Mouse (Mus musculus): ENCODE data around the gene Bax.
A peak's percentile ranks its signal among the peaks of the same experiment; 100 is the strongest.
"Not testable (repeated sequence)": the region's sequence is repeated elsewhere in the genome, so short reads cannot be mapped to it uniquely, and the experiment has no call there.

Gene Bax

DNA sequence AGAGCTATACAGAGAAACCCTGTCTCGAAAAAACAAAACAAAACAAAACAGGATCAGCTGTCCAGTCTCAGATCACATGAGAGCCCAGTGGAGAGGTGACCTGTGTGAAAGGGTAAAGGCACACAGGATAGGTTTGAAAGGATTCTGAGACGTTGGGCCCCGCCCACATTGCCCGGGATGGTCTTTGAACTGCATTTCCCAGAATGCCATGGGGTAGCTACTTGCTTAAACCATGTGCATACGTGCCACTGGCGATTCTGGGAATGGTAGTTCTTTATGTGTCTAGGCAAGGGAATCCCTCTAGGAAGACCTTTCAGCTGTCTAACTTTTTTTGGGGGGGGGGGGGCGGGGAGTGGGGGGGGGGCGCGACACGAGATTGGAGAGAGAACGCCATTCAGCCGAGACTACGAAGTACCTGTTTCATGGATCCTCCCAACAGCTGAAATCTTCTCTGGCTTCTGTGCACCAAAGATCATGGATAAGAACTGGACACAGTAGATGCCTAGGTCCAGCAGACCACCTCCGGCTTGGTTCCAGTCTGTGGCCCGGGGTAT lies 14.8 kb upstream of the Bax start, which contains the start of gene Tulp2:
Tulp2 (plus strand) TSS at position 504 of the 554 bp plus-strand sequence.
- DNase-seq (ENCODE audit: low spot score): peak; percentile 70

DNA sequence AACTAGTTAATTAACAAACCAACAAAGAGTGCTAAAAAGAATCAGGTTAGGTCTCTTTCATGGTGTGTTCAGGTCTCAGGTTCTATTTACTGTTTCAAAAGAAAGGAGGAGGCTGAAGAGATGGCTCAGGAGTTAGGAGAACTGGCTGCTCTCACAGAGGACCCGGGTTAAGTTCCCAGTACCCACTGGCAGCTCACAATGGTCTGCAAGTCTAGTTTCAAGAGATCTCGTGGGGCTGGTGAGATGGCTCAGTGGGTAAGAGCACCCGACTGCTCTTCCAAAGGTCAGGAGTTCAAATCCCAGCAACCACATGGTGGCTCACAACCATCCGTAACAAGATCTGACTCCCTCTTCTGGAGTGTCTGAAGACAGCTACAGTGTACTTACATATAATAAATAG lies 13.6 kb upstream of the Bax start:
- DNase-seq (ENCODE audit: low spot score): not testable (repeated sequence)

DNA sequence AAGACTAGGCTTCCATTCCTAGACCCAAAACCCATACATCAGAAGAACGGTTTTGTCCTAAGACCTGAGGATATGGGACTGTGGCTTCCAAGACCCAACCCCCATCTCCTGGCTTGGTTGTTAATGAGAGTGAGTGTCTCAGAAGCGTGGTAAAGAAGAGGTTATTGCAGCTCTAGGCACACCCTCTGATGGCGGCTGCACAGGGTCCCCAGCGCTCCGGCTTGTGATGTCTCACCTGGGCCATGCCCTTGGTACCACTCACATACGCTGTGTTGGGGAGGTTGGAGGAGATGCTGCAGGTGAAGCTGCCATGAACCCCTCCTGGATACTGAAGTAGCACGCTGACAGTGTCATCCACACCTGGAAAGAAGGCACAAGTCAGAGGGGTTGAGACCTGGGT lies 12.1 kb upstream of the Bax start:
- no peak for DNase-seq (ENCODE audit: low spot score)

DNA sequence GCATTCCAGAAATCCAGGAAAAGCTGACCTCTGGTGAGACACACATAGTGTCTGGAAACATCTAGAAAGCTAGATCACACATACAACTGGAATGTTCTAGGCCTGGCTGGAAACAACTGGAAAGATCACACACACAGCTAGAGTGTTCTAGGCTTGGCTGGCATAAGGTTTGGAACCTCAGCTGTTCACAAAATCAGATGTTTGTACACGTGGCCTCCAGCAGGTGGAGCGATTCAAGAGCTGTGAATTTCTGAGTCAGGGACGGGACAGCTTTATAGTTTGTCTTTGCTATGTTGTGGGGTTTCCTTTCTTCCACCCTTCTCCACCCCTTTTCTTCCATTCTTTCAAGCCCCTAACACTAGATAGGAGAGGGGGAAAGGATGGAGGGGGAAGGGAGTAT lies 10.3 kb upstream of the Bax start:
- DNase-seq (ENCODE audit: low spot score): no peak

DNA sequence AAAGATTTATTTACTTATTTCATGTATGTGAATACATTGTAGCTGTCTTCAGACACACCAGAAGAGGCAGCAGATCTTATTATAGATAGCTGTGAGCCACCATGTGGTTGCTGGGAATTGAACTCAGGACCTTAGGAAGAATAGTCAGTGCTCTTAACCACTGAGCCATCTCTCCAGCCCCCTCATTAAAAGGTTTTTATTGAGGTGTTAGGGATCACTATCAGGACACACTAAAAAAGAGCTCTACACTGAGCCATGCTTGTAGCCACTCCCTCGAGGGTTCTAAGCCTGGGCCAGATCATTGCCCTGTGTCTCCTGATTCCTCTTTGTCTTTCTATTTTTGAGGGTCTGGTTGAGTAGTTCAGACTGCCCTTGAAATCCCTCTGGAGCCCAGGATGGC lies 9.8 kb upstream of the Bax start:
- DNase-seq (ENCODE audit: low spot score): no peak

DNA sequence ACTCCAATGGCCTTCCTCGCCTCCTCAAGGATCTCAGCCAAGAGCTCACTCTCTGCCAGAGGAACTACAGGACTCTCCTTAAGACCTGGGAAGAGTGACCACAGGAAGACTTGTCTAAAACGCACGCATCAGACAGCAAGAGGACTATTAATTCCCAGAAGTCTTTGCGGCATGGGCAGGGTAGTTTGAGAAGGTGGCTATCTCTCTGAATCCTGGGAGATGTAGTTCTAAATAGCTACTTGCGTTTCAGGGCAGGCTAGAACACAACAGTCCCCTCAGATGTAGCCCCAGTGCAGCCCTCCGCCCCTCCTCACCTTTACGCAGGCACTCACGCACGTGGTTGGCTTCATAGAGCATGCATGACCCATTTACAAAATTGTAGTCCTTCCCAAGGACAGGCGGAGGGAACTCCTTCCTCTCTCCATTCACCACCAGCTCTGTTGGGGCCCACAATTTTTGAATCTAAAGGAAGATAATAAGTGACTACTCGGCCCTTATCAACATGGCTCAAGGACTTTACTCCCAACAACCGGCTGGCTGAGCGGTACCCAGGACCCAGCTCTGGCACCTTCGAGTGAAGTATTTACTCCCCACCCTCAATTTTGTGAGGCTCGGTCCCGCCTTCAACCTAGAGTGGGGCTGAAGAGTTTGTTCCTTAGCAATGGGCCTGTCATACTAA lies 8.7 kb upstream of the Bax start:
- no peak for DNase-seq (ENCODE audit: low spot score)

DNA sequence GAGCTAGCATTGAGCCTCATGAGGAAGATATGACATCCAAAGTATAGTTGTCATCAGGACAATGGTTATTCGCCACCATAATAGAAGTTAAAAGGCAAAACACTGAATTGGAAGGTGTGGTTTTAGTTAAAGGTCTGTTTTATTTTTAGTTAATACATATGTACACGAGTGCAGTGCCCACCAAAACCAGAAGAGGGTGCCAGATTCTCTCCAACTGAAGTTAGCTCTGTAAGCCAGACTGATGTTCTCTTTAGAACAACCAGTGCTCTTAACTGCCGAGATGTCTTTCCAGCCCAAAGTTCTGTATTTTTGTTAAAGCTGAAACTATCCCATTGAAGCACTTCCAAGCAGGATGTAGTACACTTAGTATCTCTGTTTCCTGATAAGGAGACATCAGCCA lies 4.2 kb upstream of the Bax start:
- DNase-seq (ENCODE audit: low spot score): peak; percentile 78

DNA sequence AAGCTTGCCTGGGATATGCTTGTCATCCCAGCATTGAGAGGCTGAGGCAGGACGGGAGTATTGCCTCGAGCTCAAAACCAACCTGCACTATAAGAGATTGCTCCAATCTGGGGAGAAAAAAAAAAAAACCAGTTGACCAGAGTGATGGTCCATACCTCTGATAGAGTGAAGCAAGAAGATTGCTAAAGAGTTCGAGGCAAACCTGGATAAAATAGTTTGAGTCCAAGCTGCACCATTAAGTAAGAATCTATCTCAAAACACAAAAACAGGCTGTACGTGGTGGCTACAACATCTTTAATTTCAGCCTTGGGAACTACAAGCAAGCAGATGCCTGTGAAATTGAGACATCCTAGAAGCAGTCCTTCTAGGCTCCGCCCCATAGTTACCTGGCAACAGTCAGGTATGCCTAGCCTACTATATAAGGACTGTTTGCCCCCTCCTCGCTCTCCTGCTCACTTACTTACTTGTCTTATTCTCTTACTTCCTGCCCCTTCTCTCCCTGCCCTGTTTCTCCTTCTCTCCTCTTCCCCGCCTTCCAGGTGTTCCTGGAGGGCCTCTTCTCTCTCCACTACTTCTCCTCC lies 482 bp upstream of the Bax start:
- no peak for DNase-seq (ENCODE audit: low spot score)

DNA sequence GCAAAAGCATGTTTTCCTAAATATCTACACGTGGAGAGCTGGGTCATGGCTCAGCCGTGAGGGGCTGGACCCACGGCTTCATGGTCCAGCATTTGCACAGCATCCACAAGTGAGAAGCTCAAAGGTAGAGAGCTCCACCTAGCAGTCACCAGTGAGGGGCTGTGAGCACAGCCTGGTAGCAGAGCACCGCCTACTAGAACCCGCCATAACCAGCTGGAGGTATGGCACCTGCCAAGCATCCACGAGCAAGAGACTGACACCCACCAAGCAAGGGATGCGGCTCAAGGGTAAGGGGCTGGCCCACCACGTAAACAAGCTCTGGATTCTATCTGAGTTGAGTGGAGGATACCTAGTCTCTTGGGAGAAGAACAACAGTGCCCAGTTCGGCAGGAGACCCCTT lies 1.1 kb downstream of the Bax start:
- DNase-seq (ENCODE audit: low spot score): no peak

DNA sequence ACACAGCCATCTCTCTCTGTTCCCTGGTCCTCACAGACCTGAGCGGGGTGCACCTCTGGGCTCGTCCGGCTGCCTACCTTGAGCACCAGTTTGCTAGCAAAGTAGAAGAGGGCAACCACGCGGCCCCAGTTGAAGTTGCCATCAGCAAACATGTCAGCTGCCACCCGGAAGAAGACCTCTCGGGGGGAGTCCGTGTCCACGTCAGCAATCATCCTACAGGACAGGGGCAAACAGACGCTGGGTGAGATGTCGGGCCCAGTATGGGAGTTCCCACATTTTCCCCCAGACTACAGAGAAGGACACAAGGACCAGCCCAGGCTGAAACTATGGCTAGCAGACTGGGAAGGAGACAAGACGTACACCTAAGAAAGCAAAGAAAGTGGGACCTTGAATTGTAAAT lies 1.6 kb downstream of the Bax start:
- no peak for DNase-seq (ENCODE audit: low spot score)

DNA sequence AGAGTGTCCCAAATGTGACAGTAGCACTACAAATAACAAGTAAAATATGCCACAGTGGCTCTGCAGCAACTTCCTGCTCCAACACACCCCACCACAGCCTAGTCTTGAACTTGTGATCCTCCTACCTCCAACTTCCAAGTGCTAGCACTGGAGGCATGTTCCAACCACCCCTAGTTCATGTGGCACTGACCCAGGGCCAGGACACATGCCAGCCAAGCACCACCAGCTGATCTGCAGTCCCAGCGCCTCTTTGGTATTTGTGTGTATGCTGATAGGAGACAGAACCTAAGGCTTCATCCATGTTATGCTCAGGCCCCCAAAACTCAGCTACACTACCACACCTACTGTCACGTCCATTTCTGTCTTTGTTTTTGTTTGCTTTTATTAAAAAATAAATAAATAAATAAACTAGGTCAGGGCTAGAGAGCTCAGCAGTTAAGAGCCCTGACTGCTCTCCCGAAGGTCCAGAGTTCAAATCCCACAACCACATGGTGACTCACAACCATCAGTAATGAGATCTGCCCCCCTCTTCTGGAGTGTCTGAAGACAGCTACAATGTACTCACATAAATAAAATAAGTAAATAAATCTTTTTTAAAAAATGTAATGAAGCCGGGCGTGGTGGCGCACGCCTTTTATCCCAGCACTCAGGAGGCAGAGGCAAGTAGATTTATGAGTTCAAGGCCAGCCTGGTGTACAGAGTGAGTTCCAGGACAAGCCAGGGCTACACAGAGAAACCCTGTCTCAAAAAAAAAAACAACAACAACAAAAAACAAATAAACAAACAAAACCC lies 2.5 kb downstream of the Bax start:
- DNase-seq (ENCODE audit: low spot score): no peak

DNA sequence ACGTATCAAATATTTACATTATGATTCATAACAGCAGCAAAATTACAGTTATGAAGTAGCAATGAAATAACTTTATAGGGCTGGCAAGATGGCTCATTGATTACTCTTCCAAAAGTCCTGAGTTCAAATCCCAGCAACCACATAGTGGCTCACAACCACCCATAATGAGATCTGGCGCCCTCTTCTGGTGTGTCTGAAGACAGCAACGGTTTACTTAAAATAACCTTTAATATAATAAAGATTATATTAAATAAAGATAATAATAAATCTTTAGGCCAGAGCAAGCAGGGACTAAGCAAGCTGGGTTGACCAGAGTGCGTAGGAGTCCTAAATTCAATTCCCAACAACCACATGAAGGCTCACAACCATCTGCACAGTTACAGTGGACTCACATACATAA lies 3.8 kb downstream of the Bax start:
- not testable (repeated sequence) for DNase-seq (ENCODE audit: low spot score)

DNA sequence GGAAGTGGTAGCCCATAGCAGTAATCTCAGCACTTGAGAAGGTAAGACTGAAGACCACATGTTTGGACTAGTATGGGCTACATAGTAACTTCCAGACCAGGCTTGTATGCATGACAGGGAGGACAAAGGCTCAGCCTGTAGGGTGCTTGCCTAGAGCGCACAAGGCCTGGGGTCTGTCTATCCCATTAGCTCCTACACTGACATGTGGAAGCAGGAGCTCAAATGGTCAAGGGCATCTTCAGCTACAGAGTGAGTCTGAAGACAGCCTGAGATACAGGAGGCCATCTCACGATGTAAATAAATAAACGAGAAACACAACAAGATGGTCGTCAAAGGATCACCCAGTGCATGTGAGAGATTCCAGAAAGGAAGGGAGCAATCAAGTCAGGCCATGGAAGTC lies 4.4 kb downstream of the Bax start:
- DNase-seq (ENCODE audit: low spot score): no peak

DNA sequence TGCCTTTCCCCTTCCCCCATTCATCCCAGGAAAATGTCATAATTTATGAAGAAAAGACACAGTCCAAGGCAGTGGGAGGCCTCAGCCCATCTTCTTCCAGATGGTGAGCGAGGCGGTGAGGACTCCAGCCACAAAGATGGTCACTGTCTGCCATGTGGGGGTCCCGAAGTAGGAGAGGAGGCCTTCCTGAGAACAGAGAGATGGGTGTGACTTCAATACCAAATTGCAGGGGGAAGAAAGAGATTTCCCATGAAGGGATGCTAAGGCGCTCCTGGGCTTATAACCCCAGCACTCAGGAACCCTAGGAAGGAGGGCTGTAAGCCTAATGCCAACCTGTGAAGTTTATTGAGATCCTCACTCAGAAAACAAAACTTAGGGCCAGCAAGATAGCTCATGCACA lies 4.9 kb downstream of the Bax start:
- DNase-seq (ENCODE audit: low spot score): no peak

DNA sequence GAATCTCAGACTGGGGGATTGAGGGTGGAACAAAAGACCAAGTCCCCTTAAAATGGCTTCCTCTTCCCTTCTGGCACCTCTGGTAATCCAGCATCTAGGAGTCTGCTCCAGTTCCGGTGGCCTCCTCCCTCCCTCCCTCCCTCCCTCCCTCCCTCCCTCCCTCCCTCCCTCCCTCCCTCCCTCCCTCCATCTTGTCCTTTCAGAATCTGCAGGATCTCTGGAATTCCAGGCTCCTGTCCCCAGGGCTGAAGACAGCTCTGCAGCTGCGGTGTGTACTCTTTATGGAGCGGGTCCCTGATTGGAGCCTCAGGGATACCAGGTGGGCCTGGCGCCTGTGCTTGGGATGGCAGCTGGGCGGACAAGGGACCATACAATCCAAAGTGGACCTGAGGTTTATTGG lies 5.4 kb downstream of the Bax start:
- no peak for DNase-seq (ENCODE audit: low spot score)

DNA sequence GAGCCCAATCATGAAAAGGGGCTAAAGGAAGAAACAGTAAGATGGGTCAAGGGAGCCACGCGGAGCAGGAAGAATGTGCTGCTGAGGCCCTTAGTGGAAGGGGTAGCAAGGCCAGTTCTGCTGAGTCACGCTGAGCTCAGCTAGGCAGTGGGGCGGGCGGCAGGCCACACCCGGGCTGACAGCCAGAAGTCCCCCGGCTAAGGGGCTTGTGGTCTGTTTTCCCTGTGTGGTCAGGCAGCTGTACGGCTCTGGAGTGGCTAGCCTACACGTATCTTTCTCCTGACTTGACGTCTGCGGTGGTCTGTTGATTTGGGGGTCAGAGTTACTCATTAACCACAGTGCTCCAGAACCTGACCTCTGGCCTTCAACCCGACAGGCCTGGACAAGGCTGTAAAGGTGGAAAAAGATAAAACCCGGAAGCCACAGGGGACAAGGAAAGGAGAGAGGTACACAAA lies 5.8 kb downstream of the Bax start:
- peak; percentile 88 for DNase-seq (ENCODE audit: low spot score)

DNA sequence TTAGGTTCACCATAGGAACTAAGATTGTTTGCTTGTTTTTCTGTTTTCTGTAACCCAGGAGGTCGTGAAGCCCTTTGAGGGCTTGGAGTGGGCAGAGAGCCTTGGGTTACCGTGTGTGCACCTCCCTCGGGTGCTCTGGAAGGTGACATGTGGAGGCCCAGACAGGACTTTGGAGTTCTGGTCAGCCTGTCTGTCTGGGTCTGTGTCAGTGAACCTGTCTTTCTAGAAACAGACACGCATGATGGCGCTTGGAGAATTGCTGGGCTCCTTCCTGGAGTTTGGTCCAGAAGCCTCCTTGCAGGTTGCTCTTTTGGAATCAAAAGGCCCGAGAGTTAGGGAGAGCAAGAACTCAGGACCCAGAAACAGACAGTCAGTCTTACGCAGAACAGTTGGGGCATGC lies 6.3 kb downstream of the Bax start:
- DNase-seq (ENCODE audit: low spot score): no peak

DNA sequence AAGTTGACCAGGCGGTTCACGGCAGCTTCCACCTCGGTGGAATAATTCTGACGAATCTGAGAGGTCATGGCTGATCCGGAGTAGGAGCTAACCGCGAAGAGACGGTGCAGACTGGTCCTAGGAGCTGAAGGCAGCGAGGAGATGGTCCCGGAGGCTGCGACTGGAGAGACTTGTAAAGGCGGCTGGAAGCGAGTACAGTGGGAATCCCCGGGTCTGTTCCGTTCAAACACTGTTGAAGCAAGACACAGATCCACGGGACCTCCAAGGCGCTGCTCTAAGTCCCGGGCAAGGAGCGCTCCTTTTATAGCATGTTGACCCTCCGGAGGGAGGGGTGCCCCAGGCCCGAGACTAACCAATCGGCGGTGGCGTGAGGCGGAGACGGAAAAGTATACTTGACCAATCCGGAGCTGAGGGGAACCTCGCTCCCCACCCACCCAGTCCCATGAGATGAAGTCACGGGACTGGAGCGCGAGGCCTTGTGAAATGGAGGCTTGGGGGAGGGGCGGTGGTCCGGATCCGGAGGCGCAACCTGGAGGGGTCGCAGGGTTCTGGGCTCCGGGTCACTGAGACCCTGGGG lies 7.0 kb downstream of the Bax start, which contains the start of gene Ftl1:
Ftl1 (minus strand) TSS at position 321 of the 577 bp plus-strand sequence.
- peak; percentile 98 for DNase-seq (ENCODE audit: low spot score)

DNA sequence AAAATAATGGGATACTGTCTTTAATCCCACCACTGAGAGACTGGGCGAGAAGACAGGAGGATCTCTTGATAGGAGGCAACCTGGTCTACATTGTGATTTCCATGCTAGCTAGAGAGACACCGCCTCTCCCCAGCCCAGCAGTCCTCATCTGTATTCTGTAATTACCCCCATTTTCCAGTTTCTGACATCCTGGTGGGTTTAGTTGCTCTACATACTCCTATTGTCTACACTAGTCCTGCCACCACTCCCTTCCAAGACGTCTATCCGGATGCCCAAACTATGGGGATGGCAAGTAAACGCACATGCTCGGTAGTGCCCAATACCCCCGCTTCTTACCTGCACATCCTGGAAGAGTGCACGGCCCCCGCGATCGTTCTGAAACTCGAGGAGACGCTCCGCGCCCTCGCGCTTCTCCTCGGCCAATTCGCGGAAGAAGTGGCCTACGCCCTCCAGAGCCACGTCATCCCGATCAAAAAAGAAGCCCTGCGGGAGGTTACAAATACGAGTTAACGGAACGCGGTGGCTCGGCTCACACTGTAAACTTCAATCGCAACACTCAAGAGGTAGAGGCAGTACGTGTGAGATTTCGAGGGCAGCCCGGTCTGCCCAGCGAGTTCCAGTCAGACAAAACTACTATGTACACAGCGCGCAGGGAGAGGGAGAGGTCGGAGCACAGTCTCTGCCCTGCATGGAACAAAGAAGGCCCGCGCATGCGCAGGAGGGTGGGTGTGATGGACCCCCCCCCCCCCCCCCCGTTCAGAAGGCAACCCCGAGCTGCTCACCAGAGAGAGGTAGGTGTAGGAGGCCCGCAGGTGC lies 7.7 kb downstream of the Bax start:
- peak; percentile 63 for DNase-seq (ENCODE audit: low spot score)

DNA sequence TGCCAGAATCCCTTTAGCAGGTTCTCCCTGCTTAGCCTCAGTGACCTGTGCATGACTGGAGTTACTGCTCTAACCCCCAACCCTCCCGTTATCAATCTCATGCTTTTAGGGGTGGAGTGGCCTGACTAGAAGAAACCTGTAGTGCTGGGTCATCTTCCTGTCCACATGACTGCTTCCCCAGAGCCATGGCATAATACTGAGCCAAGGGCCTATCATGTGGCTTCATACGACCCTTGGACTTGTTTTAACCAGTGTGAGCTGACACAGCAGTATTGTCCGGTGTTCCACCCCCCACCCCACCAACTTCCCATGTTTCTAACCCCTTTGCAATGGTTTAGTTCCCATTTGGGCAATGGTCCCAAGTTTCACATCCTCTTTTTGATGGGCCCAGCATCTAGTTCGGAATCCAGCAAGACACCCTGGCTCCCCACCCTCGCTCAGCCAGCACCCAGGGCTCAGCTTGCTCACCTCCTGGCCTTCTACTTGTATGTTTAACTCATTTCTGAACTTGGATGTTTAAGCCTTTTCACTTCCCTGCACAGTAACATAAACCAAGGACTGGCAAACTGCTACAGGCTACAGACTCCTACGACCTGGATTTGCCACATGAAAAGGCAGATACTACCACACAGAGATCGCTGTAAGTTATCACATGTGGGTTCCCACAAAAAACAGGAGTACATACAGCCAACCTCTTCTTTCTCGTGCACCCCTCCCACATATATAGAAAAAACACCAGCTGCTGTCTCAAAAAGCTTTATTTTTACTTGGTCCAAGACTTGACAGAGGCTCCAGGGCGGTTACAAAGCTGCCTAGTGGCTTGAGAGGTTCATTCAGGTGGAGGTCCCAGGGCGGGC lies 9.3 kb downstream of the Bax start:
- DNase-seq (ENCODE audit: low spot score): no peak
